Mouse (Mus musculus) right cerebral cortex, postnatal 36 days (tissue): ENCODE data around the gene Emid1.

Source experiments
- DNase-seq, 2 experiments: peaks; one replicate each; pipeline ENCODE4 v3.0.0; 2022; ENCODE audit warnings: low spot score in 2 of 2, mixed read lengths in 1 of 2

The Emid1 gene

GRCm38 (mm10) chr11:5160722-5161485, 8.8 kb upstream of the Emid1 start:
- no peak for DNase-seq

GRCm38 (mm10) chr11:5158056-5158455, 6.0 kb upstream of the Emid1 start:
- no peak for DNase-seq

- no peak for DNase-seq
Observed at GRCm38 (mm10) chr11:5154961-5155805, 3.1 kb upstream of the Emid1 start.

GRCm38 (mm10) chr11:5151247-5151630, 818 bp downstream of the Emid1 start:
- no peak for DNase-seq

DNA sequence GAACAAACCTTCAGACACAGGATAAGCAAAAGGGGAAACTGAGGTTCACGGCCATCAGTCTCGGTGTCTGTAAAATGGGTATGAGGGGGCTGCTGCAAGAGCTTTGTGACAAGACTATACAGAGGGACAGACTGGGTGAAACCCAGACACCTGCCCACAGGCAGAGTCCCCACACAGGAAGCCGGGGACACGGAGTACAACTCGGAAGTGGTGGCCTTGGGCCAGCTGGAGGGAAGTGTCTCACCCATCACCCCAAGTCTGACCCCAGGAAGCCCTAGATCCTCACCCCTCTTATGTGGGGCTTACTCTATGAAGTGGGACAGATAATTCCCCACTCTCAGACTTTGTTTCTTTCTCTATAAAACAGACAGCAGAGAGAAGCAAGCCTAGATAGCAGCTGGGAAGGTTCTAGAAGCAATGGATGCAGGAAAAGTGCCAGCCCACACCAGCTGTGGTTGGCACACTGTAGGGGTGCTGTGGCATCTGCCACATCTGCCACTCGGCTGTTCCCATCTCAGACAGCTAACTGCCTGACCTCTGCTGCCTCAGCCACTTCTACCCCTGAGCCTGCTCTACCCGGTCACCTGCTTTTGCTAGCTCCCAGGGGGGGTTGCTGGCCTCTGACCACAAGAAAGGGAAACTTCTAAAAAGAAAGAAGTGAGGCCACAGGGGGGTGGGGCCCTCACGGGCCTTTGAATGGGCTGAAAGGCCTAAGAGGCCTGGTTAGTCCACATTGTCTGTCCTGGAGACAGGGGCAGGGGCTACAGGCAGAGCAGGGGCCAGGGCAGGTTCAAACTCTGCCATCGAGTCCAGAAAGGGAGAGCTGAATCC, 1.4 kb downstream of the Emid1 start:
- no peak for DNase-seq

DNA sequence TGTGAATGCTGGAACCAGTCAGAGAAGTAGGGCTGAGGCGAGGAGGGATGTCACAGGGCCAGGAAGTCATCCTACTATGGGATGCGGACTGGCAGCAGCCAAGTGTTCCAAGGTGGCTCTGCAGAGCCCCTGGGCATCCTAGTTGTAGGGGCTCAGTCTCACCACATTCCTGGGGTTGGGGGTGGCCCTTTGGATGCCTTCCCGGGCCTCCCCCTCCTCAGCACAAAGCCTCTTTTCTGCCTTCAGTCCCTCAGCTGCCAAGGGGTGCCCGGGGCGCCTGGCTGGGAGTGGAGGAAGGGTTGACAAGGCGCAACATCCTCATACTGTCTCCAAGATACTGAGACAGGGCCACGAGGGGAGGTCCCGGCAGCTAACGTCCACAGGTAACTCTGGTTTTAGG, 2.1 kb downstream of the Emid1 start:
- DNase-seq: no peak

- DNase-seq: no peak
Observed at GRCm38 (mm10) chr11:5149249-5149648, 2.8 kb downstream of the Emid1 start.

DNA sequence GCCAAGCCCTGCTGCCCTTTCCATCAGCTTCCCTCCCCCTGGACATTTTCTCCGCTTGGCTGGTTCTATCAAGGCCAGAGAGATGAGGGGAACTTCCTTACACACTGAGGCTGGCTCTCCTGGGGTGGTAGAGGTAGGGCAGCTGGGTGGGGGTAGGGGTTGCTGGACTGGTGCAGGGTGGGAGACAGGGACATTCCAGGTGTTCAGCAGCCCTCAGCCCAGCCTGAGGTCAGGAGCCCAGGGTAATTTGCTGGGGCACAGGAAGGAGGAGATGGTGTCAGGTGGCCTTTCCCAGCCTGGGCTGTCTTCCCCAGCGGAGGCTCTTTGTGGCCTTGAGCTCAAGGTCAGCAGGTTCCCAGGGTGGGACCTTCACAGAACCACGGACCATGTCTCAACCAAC, 6.5 kb downstream of the Emid1 start:
- DNase-seq: no peak

DNA sequence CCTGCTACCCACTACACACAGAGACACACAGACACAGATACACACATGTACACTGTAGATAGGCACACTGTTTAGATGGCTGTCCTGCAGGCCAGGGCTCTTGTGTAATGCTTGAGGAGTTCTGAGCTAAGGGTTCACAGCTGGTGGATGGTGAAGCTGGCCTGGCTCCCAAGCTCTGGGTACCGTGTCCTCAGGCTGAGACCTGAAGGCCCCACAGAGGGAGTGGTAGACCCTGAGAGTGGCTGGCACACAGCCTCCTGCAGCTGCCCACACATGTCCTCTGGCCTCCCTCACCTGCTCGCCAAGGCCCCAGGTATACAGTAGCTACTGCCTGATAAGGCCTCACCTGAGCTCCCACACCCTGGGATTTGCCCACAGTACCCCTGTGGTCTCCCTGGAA, 10.1 kb downstream of the Emid1 start:
- no peak for DNase-seq

DNA sequence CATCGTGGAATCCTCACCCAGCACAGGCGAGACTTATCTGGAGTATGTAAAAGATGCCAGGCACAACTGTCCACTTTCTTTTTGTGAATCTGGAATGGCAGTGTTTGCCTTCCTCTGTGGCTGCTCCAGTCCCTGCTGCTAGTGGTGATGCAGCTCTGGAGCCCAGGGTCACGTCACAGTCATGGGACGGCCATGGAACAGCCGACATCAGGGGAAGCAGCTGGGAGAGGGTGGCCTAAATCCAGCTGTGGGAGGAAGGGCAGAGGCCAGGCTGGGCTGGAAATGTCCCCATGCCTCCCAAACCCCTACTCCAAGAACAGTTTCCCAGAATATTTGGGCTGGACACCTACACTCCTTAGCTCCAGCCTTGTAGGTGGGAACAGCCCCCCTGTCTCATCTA, 10.8 kb downstream of the Emid1 start:
- DNase-seq: no peak

- DNase-seq: peak in 1 of 2 experiments; percentile 20
Observed at GRCm38 (mm10) chr11:5140619-5141018, 11.4 kb downstream of the Emid1 start.

- DNase-seq: no peak
Observed at GRCm38 (mm10) chr11:5139372-5139771, 12.7 kb downstream of the Emid1 start.

DNA sequence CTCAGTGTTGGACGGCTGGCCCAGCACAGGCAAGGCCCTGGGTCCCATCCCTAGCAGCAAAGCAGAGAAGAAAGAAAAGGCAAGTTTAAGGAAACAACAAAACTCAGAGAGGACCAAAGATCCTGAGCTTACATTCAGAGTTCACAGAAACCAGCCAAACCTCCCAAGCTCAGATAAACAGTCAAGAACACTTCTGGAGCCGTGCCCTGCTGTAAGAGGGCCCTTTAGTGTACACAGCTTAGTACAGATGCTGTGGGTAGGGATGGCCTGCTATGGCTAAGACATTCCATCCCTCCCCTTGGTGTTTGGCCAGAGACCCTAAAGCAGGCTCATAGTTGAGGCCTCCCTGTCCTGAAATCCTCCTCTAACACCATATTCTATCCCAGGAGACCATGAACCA, 13.4 kb downstream of the Emid1 start:
- DNase-seq: no peak

DNA sequence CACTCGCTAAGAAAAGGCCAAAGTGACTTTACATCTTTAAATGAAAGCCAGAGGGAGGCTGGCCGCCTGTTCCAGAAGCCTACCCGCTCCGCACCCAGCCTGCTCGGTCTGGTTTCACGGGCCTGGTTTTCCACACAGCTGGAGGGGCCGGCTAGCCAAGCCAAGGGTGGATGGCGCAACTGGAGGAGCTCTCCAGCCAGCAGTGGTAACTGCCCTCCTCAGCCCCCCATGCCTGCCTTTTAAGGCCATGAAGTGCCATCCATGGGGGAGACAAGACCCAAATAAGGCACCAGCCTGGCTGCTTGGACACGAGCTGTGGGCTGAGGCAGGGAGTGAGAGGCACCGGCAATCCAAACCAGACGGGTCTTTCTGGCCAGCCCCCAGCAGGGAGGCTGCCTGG, 16.1 kb downstream of the Emid1 start:
- DNase-seq: no peak

GRCm38 (mm10) chr11:5132751-5133150, 19.3 kb downstream of the Emid1 start:
- no peak for DNase-seq

- no peak for DNase-seq
Observed at GRCm38 (mm10) chr11:5130111-5130665, 21.9 kb downstream of the Emid1 start.

- DNase-seq: no peak
Observed at GRCm38 (mm10) chr11:5129035-5129480, 23.0 kb downstream of the Emid1 start.

GRCm38 (mm10) chr11:5125713-5126112, 26.3 kb downstream of the Emid1 start:
- no peak for DNase-seq

DNA sequence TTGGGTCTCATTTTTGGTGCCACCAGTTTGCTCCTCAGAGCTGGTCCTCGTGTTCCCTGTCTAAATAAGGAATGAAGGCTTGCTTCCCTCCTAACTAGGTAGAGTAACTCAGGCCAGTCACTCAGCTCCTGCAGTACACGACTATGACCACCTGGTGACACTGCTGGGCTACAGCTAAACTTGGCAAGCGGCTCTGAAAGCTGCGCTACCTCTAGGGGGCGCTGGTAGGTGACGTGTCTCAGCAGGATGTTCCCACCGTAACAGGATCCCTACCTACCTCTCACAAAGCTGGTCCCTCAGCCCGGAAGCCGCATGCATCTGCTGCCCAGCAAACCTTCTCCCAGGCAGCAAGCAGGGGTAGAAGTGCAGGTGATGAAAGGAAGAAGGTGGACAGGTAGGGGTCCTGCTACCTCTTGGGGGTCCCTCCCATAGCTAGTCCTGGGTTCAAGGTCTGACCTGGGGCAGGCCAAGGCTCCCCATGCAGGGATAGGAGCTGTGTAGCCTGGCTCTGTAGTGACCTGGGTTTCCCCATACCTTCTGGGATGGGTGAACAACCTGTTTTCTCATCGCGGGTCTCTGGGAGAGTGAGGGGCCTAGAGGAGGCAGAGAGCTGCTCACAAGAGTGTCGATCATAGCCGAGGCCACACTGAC, 37.0 kb downstream of the Emid1 start:
- peak; percentile 77 to 82 for DNase-seq

GRCm38 (mm10) chr11:5113645-5114044, 38.4 kb downstream of the Emid1 start:
- DNase-seq: no peak

GRCm38 (mm10) chr11:5109441-5109840, 42.6 kb downstream of the Emid1 start:
- no peak for DNase-seq
